Mouse (Mus musculus) cerebellum, adult 9-10 months (tissue): ENCODE data around the gene Cyp4v3.

Source experiments
- DNase-seq: peaks from one replicate; pipeline ENCODE4 v3.0.0; 2022

Cyp4v3 gene

DNA sequence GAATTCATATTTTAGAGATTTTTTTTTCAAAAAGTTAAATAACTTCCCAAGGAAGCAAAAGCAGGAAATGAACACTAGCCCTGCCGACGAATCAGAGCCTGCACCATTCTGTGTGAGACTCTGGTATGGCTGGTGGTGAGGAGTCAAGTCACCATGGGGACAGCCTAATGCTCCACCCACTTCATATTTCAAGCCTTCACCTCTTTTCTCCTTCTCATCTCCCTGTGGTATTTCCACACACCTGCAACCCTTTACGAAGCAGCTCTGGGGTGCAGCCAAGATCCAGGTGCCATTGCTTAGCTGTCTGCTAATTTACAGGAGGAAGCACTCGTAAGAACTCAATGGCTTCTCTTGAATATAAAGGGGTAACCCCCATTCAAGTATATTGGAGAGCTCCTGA, 22.0 kb downstream of the Cyp4v3 start:
- no peak for DNase-seq

DNA sequence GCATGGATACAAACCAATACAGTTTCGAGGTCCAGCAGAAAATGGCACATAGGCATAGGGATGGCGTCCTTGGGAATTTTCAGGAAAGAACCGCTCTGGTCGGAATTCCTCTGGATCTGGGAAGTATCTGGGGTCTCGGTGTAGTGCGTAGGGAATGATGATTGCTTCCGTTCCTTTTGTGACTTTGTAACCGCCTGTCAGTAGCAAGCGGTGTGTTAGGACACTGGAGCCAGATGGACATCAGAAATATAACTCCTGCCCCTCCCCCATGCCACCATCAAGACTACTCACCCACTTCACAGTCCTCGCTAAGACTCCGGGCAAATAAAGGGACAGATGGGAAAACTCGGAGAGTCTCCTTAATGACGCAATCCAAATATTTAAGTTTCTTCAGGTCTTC, 24.6 kb downstream of the Cyp4v3 start, which contains the start of gene Gm45753:
Gm45753 (minus strand) TSS at position 101 of the 400 bp plus-strand sequence.
- DNase-seq = no peak

DNA sequence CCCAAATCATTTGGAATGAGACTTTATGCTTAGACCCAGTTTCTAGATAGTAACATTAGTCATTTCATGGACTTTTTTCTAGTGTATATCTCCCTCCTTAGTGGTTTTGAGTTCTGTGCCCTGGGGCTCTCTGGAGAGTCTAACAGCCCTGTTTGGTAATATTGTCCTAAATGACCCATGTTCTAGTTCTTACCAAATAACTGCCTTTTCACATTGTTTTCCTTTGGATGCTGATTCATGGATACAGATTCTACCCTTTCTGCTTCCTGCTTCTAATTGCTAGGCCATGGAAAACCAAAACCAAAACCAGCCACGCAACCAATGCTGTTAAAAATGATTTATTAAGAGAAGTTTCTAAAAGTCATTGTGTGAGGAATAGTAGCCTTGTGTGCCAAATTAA, 27.5 kb downstream of the Cyp4v3 start:
- no peak for DNase-seq

DNA sequence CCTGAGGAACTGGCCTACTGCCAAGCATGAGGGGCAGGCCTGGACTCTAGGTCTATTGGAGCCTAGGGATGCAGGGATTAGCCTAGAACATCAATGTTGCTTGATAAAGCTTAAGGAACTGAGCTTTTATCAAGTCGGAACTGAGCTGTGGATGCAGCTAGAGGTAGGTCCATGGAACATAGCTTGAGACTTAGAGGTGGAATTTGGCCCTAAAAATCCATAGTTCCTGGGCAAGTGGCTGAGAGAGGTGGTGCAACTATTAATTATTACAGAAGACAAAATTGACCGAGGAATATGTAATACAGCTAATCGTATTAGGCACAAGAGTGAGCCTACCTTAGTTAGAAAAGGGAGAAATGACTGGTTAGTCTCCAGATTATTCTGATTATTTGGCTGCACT, 28.7 kb downstream of the Cyp4v3 start:
- no peak for DNase-seq

DNA sequence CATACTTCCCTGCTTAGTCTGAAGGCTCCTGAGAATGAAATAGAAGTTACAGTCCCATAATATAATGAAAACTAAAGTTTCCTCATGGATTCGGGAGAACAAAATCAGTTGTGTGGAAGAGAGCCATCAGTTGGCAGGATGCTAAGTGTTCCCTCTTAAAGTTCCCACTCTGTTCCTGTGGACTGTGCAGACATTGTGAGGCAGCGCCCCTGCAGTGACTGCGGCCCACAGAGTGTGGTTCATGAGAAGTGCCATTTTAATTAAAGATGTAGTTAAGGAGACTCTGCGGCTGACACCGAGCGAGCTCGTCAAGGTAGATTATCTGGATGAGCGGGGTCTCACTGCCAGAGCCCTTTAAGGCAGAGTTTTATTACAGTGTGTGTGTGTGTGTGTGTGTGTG, 30.6 kb downstream of the Cyp4v3 start:
- DNase-seq = no peak

DNA sequence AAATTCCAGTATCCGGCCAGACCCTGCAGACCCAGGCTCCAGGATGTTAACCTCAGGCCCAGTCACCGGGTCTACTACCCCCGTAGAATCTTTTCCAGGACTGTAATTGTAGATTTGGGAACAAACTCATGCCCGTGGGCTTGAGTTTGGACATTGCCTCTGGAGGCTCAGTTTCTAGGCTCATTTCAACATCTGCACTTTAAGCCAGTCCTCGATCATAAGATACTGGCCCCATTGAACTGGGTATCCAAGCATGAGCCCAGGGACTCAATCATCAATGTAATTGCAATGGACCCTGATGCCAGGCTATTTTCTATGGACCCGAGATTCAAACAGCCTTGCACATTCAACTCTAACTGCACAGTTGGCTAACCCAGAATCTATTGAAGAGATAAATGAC, 37.7 kb downstream of the Cyp4v3 start:
- DNase-seq = no peak

DNA sequence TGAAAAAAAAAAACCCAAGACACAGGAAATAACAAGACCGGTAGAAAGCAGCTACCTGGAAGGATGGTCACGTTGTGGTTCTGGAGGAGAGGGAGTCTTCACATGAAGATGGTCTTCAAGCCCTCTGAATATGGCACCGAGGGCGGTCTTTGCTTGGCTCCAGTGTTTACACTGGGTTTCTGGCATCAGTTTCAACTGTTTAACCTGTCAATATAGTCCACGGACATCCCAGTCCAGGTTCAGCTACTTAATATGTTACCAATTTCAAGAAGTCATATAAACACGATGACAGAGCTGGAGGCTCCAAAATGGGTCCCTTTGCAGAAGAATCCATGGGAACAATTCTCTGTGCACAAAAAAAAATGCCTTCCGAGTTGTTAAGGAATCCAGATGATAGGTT, 38.3 kb downstream of the Cyp4v3 start, which contains the start of gene Klkb1:
Klkb1 (minus strand) TSS at position 173 of the 400 bp plus-strand sequence.
- DNase-seq = no peak

DNA sequence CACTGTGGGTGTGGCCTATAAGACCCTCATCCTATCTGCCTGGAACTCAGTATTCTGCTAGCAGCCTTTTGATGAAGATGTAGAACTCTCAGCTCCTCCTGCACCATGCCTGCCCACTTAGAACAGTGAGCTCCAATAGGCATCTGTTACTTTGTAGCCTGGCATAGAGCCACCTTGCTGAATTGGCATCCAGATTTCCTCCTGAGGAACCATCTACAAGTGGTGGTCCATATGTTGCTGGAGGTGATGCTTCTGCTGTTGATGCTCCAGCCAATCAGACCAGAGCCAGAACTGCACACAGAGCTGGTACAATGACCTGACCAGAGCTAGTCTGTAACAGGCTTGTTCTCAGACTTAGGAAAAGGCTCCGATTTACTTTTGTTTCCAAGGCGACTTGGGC, 41.2 kb downstream of the Cyp4v3 start:
- peak; percentile 37 for DNase-seq

DNA sequence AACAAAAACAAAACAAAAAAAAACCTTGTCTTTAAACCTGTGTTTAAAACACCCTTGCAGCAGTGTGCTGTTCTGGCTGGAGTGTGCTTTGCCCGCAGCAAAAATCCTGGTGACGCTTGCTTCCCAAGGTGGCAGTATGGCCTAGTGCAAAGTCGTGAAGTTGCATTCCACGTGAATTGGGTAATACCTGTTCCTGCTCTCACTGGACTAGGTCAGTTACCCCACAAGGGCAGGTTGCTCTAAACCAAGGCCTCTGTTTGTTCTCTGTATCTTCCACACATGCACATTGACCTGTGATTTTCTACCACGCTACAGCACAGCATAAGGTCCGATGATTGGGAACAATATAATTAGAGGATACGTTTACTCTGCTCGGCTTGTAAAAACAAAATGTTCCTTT, 51.4 kb downstream of the Cyp4v3 start:
- no peak for DNase-seq

DNA sequence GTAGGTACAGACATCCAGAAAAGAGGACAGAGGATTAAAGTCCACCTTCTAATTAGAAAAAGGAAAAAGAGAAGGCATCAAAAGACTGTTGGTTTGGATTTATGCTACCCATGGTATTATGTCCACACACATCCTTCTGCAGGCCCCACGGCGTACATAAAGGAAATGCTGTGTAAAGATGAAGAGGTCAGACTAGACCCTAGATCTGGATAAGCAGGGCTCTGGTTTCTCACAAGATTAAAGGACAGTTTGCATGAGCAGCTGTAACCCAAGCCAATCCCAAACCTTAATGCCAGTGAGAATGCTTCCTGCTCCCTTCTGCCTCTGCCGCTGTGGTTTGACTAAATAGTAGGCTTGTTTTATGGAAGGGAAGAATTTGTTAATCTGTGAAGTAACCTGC, 55.6 kb downstream of the Cyp4v3 start:
- no peak for DNase-seq

DNA sequence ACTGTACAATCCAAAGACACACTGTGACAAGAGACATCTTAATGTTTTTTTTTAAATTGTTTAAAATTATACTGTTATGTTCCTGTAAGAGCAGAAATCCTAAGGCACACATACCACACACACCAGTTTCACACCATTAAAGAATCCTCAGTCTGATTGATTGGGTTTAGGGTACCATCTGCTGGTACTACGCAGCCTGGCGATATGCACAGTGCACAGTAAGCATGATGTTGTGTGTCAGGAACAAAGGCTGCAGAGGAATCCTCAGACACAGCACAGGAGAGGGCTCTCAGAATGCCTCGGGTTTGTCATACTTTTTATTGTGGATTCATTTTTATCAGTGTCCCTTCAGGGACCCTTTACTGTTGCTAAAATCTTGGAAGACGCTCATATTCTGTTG, 58.7 kb downstream of the Cyp4v3 start:
- DNase-seq = no peak

DNA sequence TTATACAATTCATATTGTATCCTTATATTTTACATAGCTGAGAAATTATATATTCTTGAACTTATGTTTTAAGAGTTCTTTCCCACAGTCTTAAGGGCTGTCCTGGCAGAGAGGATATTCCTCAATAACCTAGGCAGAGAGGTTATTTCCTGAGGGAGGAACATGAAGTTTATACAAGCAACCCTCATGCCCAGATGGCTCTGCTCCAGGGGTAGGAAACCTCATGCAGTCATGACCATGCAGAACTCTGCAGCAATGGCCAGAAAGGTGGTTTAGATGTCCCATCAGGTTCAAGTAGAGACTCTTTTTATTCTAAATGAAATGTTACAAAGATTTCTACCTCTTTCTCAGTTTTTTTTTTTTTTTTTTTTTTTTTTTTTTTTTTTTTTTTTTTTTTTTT, 64.0 kb downstream of the Cyp4v3 start:
- no peak for DNase-seq

DNA sequence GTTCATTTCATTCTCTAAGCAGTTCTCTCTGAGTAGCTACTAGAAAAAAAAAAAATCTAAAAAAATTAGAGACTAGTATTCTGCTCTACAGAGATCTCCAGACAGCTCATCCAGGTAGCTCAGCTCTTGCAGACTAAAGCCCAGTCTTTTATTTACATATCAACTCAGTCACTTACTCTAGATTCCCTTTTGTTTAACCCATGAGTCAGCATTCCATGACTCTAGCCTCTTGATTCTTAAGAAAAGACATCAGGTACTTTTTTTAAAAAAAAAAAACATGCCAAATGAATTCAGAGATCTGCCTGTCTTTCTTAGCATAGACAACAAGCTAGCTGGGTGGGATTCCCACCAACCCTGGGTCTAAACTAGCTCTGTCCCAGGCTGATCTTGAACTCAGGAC, 64.5 kb downstream of the Cyp4v3 start:
- no peak for DNase-seq

DNA sequence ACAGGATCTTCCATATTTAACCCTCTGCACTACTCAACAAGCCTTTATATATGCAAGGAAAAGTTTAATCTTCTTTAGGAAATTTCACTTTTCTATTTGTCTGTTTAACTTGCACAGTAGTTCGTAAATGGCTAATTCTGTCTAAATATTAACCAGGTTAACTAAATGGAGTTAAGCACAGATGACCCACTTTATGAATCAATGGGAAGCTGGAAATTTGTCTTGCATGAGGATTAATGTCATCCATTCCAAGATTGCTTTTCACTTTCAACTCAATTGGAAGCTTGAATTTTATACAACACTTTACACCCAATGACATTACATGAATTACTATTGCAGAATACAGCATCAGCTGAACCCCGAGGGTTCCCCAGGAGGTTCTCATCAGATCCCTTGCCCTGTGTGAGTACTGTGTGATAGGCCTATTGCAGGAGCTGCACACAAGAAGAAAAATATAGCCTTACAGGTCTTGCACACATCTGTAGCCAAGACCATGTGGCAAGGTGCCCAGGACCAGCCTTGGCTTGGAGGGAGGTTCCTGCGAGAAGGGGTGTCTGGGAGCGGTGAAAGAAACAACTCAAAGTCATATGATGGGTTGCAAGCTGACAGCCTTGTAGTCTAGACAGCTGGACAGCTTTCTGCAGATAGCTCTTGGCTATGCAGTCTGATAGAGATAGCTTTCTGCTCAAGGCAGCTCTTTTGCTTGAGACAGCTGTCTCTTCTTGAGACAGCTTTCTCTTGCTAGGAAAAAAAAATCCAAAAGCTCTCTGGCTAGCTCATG, 65.2 kb downstream of the Cyp4v3 start:
- DNase-seq = no peak

DNA sequence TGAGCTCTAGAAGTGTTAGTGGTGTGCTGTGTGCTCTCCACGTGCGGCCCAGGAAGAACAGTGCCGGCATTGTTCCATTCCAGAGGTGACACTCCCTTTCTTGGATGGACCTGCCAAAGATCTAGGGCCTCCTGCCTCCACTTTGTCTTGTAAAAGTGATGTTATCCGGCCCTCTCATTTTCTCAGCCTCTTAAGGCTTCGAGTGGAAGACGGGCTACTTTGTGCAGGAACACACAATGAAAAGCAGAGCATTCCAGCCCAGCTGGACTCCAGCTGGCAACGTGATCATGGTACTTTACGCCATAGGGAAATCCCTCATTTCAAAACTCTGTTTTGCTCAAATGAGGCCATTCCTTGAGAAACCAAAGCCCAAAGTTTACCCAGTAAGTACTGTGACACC, 66.0 kb downstream of the Cyp4v3 start:
- no peak for DNase-seq

DNA sequence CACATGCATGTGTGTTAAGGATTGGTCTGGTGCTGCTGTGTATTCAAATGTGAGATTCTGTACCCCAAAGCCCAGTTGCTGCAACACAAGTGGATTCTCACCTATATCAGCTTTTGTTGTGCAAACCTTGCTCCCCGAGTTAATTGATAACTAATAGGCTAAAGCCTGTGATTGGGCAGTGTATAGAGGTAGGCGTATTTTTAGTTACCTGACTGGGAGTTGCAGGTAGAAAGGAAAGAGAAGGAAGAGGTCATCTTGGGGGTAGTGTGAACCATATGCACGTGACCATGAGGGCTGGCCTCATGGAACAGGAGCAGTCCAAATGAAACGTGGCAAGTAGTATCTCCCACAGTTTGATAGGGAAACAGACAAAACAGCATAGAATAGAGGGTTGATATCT, 68.1 kb downstream of the Cyp4v3 start:
- DNase-seq = no peak

DNA sequence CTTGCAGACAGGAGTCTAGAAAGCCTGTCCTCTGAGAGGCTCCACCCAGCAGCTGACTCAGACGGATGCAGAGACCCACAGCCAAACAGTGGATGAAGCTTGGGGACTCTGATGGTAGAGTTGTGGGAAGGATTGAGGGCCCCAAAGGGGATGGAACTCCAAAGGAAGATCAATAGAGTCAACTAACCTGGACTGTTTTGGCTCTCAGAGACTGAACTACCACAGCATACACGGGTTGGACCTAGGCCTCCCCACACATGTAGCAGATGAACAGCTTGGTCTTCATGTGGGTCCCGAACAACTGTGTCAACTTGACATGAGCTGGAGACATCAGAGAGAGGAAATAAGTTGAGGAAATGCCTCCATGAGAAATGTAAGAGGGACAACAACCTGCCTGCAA, 70.2 kb downstream of the Cyp4v3 start:
- DNase-seq = no peak

DNA sequence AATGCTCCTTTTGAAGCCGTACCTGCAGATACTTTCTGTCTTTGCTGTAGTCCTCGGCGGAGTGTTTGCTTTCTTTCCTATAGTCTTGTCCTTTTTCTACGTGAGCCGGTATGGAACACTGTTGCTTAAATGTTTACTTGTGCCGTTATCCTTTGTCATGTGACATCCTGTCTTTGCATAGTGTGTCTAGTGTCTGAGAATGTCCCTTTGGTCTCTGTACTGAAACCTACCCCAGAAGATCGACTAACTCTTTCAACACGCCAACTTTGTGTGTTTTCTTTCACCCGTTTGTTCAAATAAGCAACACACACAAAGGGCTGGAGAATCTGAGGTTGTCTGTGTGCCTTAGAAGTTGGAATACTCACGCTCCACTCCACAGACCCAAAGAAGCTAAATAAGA, 71.1 kb downstream of the Cyp4v3 start, which contains the start of gene F11:
F11 (minus strand) TSS at position 112 of the 400 bp plus-strand sequence.
- no peak for DNase-seq

DNA sequence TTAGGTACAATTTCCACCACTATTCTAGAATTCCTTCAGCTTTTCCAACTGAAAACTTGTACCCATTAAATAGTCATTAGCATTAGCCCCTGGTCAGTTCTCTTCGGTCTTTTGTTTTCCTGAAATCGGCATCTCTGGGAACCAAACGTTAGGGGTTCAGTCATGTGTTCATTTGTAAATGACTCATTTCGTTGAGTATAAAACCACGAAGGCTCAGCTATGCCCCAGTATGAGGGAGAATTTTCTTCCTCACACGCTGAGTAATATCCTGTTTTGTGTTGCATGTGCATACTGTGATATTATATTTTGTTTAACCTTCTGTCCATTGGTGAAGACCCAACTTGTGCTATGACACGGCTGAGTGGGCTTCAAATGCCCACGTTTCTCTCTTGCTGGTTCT, 74.6 kb downstream of the Cyp4v3 start:
- no peak for DNase-seq

DNA sequence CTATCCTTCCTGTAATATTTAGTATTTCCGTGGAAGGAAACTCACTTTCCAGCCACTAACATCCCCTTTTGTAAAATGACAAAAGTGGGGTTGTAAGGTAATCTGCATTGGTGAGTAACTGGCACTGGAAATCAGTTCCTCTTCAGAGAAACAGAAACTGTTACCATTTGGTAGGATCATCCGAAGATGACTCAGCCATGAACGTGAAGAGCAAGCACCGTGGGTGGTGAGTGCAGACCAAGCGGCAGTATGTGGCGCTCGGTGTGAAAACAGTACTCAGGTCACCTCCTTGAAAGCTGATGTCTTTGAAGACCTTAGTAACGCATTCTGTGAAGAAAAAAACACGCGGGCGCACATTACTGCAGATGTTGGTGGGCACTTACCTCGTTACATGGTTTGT, 78.0 kb downstream of the Cyp4v3 start:
- no peak for DNase-seq
